Mouse (Mus musculus) forebrain, embryonic 14.5 days (tissue): ENCODE measurements around the gene Rassf5. TPM values are rescaled to one million over a fixed set of nuclear protein-coding genes. Genes with fewer than 3 reads are reported as not detected.

Experiments used
- ATAC-seq: fragments of 200-750 bp; cut with Nextera tagmentation; 2 replicates; pipeline ENCODE4 v1.8.0; 2017; ENCODE audit warnings: mild to moderate bottlenecking, moderate library complexity
- DNase-seq: peaks from one replicate; pipeline ENCODE4 v3.0.0-alpha.2; 2015; ENCODE audit warnings: low spot score
- H3K27ac ChIP-seq: fragments of 300-500 bp; sonication (generic); 2 replicates; pipeline ENCODE4 v1.5.1; 2014; ENCODE audit warnings: low read depth, mild to moderate bottlenecking, control low read depth, low read length, moderate library complexity
- H3K27me3 ChIP-seq: fragments of 300-500 bp; sonication (generic); replicated peaks from 2 replicates; pipeline ENCODE4 v1.6.1; 2014; ENCODE audit warnings: low read length, control low read depth, mixed read lengths; ENCODE audit not compliant: control insufficient read depth, insufficient read depth
- H3K36me3 ChIP-seq: fragments of 300-500 bp; sonication (generic); 2 replicates; pipeline ENCODE4 v1.6.1; 2014; ENCODE audit warnings: low read length, control low read depth; ENCODE audit not compliant: control insufficient read depth, insufficient read depth
- H3K4me1 ChIP-seq: fragments of 300-500 bp; sonication (generic); 2 replicates; pipeline ENCODE4 v1.6.1; 2014; ENCODE audit warnings: antibody characterized with exemption, low read length, control low read depth; ENCODE audit not compliant: control insufficient read depth, insufficient read depth
- H3K4me2 ChIP-seq: fragments of 300-500 bp; sonication (generic); 2 replicates; pipeline ENCODE4 v1.6.1; 2014; ENCODE audit warnings: mild to moderate bottlenecking, control low read depth, low read length
- H3K4me3 ChIP-seq: fragments of 300-500 bp; sonication (generic); 2 replicates; pipeline ENCODE4 v1.5.1; 2014; ENCODE audit warnings: low read depth, low read length, control low read depth
- H3K9ac ChIP-seq: fragments of 300-500 bp; sonication (generic); 2 replicates; pipeline ENCODE4 v1.6.1; 2014; ENCODE audit warnings: mild to moderate bottlenecking, low read length, control low read depth, moderate library complexity
- H3K9me3 ChIP-seq: fragments of 300-500 bp; sonication (generic); replicated peaks from 2 replicates; pipeline ENCODE4 v1.6.1; 2016; ENCODE audit warnings: low read length, control low read depth, mixed read lengths; ENCODE audit not compliant: control insufficient read depth
- WGBS: fragments of 180-500 bp; shearing (Covaris S2); extraction: QIAGEN DNeasy Blood & Tissue Kit; methylation state at CpG from one replicate; pipeline ENCODE4 v1.1.7; 2014; 5-methylcytosine and 5-hydroxymethylcytosine counted together
- polyA plus RNA-seq: library from polyadenylated mRNA; unstranded; fragments of >200 nt; fragmentation: Nextera tagmentation; extraction: Ambion mirVana; gene quantifications from 2 replicates; pipeline ENCODE4 v1.2.1, GENCODE M21; 2014

Rassf5 gene
- polyA plus RNA-seq, 1 experiment from 2014 or later: 1.0 TPM

DNA sequence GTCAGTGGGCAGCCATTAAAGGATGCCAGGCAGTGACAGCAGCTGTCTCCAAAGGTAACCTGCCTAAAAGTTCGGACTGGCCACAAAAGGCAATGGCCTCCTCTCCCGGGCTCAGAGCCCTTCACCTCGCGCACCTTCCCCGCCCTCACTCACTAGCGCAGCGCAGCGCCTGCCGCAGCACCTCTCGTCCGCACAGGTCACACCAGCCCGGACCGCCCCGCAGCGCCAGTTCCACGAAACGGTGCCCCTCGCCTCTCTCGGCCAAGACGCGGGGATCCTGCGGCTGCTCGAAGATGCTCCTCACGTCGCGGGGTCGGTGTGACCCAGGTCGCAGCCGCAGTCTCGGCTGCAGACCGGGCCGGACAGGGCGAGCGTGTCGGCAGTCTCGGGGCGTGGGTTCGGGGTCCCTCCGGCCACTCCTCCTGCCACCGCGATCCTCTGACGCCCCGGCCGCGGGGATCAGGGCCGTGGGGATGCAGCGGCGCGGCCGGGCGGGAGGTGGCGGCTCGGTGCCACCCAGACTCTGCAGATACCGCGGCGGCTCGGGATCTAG, 446 bp downstream of the Rassf5 start:
- ATAC-seq (peak; percentile 33; the same call in 1 of the 2 replicates), DNase-seq (no peak)
- H3K4me2 ChIP-seq: peak overlapping the region; percentile 94
- H3K27me3 ChIP-seq: peaks cover 15% of the 10 kb centered on the region
- H3K4me3 ChIP-seq: peak overlapping the region; percentile 60
- no peaks in the 10 kb centered on the region for H3K9me3 ChIP-seq
- WGBS: under 1% methylated on average over 56 of the region's 57 CpGs
- no peaks in the 10 kb centered on the region for H3K36me3 ChIP-seq
- peaks cover 5% of the 10 kb centered on the region for H3K4me1 ChIP-seq
- H3K27ac ChIP-seq: no peak overlapping the region
- H3K9ac ChIP-seq: peak overlapping the region; percentile 73

DNA sequence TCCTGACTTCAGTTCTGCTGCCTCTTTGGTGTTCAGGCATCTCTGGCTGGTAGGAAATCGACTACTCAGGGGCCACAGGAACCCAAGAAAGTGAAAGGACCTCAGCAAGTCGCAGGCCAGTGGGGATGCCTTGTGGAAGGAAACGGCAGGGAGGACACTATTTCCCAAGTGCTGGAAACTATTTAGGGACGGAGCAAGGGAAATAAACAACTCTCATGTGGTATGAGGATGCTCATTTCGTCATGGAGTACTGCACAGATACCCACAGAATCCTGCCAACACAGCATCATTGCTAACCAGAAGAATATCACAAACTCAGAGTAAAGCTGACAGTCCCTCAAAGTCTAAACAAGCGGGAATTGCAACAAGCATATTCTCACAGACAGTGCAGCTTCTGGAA, 2.1 kb downstream of the Rassf5 start:
- 73% methylated on average over 6 of the region's 6 CpGs for WGBS
- Histone ChIP-seq H3K36me3 (no peaks in the 10 kb centered on the region), H3K9me3 (no peaks in the 10 kb centered on the region), H3K4me1 (peaks cover 5% of the 10 kb centered on the region), H3K4me3 (no peak overlapping the region), H3K9ac (no peak overlapping the region), H3K27me3 (peaks cover 15% of the 10 kb centered on the region), H3K27ac (no peak overlapping the region), H3K4me2 (no peak overlapping the region)
- DNase-seq: no peak
- no peak for ATAC-seq

DNA sequence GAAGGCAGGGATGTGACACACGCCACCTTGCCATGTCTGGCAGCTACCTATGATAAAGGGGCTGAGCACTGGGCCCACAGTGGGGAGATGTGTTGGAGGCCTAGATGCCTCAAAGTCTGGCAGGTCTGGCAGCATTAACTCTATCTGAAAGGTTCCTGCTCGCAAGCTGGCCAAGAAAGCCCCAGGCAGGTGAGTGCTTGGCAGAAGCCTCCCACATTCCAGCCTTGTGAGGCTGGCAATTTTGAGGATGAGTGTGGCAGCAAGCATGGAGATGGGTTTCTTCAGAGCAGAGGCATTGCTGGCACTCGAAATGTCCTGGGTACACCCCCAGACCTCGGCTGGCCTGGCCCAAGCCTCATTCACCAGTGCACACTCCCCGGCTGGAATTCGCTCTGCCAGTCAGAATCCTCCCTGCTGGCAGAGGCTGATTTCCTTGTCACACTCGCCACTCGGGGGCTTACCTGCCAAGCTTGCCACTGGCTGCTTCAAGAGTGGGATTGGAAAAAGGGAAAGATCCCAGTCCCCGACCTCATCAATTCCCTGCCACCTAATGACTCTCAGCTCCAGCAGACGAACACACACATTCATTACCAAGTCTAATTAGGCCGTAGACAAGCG, 5.4 kb downstream of the Rassf5 start:
- Histone ChIP-seq H3K4me1 (peaks cover 3% of the 10 kb centered on the region; the same call in 1 of the 2 replicates), H3K9me3 (no peaks in the 10 kb centered on the region), H3K9ac (no peak overlapping the region), H3K4me2 (no peak overlapping the region), H3K27ac (no peak overlapping the region), H3K4me3 (no peak overlapping the region), H3K27me3 (peaks cover 15% of the 10 kb centered on the region), H3K36me3 (no peaks in the 10 kb centered on the region)
- ATAC-seq (no peak), DNase-seq (no peak)
- WGBS: 44% methylated on average over 12 of the region's 12 CpGs

DNA sequence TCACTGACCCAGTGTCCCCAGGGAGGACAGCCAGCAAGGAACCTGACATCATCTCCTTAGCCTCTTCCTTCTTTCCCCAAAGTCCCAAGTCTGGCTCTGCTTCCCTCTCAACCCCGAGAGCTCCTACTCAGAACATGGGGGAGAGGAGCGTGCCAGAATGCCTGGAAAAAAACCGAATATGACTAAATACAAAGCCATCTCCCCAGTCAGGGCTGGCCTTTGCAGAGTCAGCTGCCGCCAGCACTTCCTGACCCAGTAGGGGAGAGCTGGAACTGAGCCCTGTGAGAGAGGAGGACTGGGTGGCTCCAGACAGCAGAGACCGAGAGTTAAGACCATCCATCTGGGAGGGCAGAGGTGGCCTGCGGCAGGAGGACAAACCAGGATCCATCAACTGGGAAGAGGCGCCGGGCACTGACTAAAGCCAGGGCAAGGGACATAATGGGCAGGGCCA, 6.1 kb downstream of the Rassf5 start:
- DNase-seq: no peak

DNA sequence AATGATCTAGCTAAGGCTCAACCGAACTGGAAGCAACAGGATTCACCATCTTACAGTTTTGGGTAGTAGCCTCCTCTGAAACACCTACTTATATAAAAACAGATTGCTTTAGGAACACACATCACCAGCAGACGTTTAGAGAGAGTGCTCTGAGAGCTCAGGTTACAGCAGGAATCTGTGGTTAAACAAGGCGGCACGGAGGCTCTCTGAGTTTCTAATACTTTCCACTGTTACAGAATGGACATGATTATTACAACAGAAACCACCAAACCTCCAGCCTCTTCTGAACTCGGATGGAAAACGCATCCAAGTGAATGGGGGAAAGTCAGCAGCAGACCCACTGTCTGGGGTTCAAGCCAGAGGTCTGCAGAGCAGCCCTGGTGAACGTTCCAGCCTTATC, 9.0 kb downstream of the Rassf5 start:
- Histone ChIP-seq H3K36me3 (no peaks in the 10 kb centered on the region), H3K4me3 (no peak overlapping the region), H3K9me3 (no peaks in the 10 kb centered on the region), H3K9ac (no peak overlapping the region), H3K27me3 (no peaks in the 10 kb centered on the region), H3K4me1 (peaks cover 3% of the 10 kb centered on the region; the same call in 1 of the 2 replicates), H3K27ac (no peak overlapping the region), H3K4me2 (no peak overlapping the region)
- DNase-seq (no peak), ATAC-seq (no peak)
- WGBS: 77% methylated on average over 7 of the region's 7 CpGs

More for the DNA sequence above, 6.1 kb downstream of the Rassf5 start:
- peaks cover 8% of the 10 kb centered on the region; the same call in 1 of the 2 replicates for H3K27me3 ChIP-seq
- WGBS: 69% methylated on average over 8 of the region's 8 CpGs
- H3K9me3 ChIP-seq: no peaks in the 10 kb centered on the region
- H3K4me2 ChIP-seq: no peak overlapping the region
- no peak overlapping the region for H3K4me3 ChIP-seq
- H3K4me1 ChIP-seq: peaks cover 3% of the 10 kb centered on the region; the same call in 1 of the 2 replicates
- H3K9ac ChIP-seq: no peak overlapping the region
- no peaks in the 10 kb centered on the region for H3K36me3 ChIP-seq
- no peak overlapping the region for H3K27ac ChIP-seq
- ATAC-seq: no peak

DNA sequence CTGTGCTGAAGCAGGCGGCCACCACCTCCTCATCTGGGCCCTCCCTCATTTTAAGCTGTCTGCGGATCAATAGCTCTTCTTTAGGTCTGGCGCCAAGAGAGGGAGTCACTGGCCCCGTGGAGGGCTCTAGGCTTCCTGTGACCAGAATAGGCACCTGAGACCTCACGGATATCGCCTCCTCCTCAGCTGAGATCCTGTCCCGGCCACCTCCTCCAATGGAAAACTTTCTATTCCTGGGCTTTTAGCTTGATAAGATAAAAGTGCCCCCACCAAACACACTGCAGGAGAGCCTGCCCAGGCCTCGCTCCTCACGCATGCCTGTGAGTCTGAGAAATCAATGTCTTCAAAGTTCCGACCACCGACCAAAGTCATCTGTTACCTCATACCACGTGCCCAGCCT, 11.5 kb downstream of the Rassf5 start:
- Histone ChIP-seq H3K4me2 (no peak overlapping the region), H3K9me3 (no peaks in the 10 kb centered on the region), H3K4me1 (no peaks in the 10 kb centered on the region), H3K27ac (no peak overlapping the region), H3K36me3 (no peaks in the 10 kb centered on the region), H3K4me3 (no peak overlapping the region), H3K9ac (no peak overlapping the region), H3K27me3 (no peaks in the 10 kb centered on the region)
- WGBS: 68% methylated on average over 12 of the region's 12 CpGs
- DNase-seq (no peak), ATAC-seq (no peak)

DNA sequence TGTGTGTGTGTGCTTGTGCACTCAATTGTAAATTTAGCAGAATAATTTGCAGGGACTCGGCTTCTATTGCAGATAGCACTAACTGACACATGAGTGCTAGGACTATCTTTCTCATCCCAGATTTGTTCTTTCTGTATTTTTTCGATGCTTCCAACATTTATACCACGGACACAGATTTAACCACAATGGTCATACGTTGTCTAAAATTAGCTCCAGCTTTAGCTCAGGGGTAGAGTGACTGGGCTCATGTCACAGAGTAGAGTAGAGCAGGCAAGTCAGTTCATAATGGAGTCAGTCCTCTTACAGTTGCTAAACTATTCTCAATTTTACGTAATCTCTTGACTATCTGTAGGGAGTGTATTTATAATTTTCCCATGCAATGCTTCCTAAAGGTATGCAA, 16.4 kb downstream of the Rassf5 start:
- Histone ChIP-seq H3K4me3 (no peak overlapping the region), H3K27ac (no peak overlapping the region), H3K9ac (no peak overlapping the region), H3K36me3 (no peaks in the 10 kb centered on the region), H3K27me3 (no peaks in the 10 kb centered on the region), H3K4me1 (no peaks in the 10 kb centered on the region), H3K4me2 (no peak overlapping the region), H3K9me3 (no peaks in the 10 kb centered on the region)
- WGBS: 90% methylated on average over 5 of the region's 5 CpGs
- no peak for ATAC-seq
- no peak for DNase-seq

DNA sequence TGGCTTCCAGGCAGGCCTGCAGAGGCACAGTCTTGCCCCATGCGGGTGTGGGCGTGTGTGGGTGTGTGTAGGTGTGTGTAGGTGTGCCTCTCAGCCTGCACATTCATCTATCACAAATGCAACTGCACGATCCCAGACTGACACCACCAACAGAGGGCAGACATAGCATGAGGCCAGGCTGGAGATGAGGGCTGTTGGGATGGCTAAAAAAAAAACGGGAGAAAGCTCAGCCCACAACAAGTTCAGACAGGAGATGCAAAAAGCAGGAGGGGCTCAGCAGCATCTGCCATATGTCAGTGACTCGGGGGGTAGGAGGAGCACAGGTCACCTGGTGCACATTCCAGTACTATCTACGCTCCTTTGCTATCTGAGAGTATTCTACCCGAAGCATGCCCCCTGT, 16.8 kb downstream of the Rassf5 start:
- Histone ChIP-seq H3K9me3 (no peaks in the 10 kb centered on the region), H3K4me1 (no peaks in the 10 kb centered on the region), H3K4me2 (no peak overlapping the region), H3K27ac (no peak overlapping the region), H3K9ac (no peak overlapping the region), H3K36me3 (no peaks in the 10 kb centered on the region), H3K4me3 (no peak overlapping the region), H3K27me3 (no peaks in the 10 kb centered on the region)
- DNase-seq (no peak), ATAC-seq (no peak)
- 83% methylated on average over 7 of the region's 7 CpGs for WGBS

DNA sequence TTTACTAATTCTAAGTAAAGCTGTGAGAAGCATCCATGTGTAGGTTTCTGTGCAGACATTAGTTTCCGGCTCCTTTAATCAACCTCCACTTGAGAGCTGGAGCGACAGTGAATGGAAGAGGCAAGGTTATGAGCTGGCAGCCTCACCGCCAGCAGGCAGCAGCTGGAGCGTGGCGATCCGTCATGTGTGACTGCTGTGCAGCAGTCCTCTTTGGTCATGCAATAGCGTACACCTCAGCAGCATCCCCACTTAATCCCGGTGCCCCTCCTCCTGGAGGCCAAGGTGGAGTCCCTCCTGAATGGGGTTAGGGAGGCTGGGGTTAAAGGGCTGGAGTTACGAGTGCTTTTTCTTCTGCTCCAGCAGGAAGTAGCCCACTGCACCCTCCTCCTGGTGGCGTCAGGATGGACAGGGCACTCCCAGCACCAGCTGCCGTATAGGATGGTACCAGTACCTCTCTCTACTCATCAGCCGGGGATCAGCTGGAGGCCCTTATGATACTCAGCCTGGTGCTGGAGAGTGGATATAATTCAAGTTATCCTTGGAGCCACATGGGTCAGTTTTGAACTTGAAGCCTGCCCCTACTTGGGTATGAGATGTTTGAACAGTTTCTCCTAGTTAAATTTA, 20.1 kb downstream of the Rassf5 start:
- Histone ChIP-seq H3K4me1 (no peaks in the 10 kb centered on the region), H3K27me3 (no peaks in the 10 kb centered on the region), H3K4me2 (no peak overlapping the region), H3K9me3 (no peaks in the 10 kb centered on the region), H3K36me3 (no peaks in the 10 kb centered on the region), H3K4me3 (no peak overlapping the region), H3K9ac (no peak overlapping the region), H3K27ac (no peak overlapping the region)
- WGBS: 64% methylated on average over 12 of the region's 12 CpGs
- DNase-seq (no peak), ATAC-seq (no peak)
